Mouse (Mus musculus) WW6 (cell line): Measurements from ENCODE around the gene a.

Experiments used
- DNase-seq: peaks from one replicate; pipeline ENCODE4 v3.0.0-alpha.2; 2013; ENCODE audit warnings: low read depth, low spot score

Gene a

DNA sequence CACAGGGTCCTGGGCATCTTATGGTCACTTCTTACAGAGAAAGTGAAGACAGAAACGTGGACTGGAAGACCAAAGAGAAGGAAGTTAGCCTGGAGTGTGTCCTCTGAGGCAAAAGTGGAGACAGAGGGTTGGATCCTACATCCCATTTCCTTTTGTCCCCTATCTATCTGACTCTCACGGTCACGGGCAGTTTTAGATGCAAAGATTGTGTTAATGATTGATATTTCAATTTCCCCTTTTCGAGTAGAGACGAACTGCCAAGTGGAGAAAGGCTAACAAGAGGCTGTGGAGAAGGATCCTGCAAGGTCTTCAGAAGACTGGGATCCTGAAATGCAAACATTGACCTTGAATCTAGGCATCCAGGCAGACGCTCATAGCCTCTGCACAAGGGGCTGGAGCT, 297.1 kb downstream of the a start:
- no peak for DNase-seq

DNA sequence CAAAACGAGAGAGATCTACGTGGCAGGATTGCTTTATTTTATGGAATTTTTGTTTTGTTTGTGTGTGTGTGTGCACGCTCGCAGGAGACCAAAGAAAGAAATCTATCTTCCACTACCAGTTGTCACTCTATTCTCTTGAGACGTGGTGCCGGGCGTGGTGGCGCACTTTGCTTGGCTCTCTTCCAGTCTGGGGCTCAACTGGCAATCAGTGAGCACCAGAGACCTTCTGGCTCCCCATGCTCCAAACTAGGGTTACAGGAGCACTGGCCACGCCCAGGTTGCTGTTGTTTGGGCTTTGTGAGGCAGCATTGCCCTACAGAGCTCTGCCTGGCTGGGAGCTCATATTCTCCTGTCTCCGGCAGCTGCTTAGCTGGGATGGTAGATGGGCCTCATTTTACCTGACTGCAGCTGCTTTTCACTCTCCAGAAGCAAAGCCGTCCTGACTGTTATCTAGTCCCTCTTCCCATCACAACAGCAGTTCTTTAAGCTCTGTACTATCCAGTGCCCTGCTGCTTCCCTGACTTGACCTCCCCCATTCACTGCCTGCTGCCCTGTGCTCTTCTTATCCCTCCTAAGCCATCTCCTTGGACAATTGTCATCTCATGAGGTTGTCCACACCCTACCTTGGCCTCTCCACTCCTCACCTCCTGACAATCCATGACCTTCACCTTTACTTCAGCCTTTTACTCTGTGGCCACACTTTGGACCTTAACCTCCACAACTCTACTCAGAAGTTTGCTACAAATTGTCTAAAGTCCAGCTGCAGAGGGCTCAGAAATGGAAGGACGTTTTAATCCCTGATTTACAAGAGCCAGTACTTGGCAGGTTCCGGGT, 299.9 kb downstream of the a start:
- DNase-seq, result no peak

DNA sequence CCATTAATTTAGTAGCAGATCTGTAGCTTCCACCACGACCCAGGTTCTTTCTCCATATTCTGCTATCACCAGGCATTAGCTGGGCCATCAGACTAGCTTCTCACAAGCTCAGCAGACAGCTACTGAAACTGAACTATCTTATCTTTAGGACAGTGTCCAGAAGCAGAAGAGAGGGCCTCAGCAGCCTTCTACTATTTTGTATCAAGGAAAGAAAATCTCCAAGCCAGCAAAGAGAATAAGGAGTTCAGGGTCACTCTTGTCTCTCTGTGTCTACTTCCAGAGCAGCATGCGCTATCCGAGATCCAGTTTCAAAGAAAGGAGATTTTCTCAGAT, 300.5 kb downstream of the a start:
- DNase-seq, result no peak

DNA sequence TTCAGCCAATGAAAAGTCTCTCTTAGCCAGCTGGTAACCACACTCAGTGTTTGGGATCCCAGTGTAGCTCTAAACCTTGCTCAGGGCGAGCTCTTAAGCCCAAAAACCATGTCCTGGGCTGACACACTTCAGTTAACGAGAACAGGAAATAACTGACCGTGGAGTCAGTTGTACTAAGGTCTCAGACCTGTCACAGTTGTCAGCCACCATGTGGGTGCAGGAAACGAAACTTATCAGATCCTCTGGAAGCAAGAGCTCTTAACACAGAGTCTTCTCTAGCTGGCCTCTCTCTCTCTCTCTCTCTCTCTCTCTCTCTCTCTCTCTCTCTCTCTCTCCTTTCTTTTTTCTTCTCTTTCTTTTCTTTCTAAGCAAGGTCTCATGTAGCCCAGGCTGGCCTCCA, 302.2 kb downstream of the a start:
- no peak for DNase-seq

DNA sequence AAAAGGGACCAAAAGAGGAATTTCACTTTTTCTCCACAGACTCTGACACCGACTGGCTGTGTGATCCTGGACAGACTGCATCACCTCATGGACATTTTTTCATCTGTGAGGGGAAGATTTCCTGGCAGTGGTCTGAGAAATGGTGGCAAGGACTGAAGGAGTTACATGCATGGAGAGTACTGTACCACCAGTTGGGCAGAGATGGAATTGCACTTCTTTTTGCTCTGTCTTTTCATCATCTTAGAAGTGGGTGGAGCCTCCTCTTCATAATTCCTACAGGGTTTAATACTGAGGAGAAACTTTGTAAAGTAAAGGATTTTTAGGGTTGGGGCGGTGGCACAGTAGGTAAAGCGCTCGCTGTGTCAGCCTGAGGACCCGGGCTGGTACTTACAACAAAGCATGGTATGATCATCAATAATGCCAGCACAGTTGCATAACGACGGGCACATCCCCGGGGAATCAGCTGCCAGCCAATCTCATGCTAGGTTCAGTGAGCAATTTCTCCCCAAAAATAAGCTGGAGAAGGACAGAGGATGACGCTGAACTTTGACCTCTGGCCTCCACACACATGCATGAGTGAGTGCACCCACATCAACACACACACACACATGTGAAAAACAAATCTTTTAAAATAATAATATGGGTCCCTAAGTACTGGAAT, 307.6 kb downstream of the a start:
- no peak for DNase-seq

DNA sequence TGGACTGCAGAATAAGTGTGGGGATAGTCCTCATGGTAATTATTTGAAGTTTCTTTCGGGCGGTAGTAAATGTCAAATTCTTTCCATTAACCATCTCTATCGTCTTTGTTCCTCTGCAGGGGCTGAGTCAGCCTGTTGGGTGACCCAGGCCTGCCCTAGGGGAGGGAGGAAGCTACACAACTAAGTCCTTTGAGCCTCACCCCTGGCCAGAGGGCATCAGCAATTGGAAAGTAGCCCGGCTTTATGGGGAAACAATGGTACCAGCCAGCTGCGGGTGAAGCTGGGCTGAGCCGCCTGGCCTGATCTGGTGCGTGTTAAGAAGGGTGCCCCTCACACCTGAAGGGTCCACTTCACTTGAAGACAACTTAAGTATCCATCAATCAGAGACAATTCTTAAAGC, 308.2 kb downstream of the a start:
- DNase-seq, result no peak

DNA sequence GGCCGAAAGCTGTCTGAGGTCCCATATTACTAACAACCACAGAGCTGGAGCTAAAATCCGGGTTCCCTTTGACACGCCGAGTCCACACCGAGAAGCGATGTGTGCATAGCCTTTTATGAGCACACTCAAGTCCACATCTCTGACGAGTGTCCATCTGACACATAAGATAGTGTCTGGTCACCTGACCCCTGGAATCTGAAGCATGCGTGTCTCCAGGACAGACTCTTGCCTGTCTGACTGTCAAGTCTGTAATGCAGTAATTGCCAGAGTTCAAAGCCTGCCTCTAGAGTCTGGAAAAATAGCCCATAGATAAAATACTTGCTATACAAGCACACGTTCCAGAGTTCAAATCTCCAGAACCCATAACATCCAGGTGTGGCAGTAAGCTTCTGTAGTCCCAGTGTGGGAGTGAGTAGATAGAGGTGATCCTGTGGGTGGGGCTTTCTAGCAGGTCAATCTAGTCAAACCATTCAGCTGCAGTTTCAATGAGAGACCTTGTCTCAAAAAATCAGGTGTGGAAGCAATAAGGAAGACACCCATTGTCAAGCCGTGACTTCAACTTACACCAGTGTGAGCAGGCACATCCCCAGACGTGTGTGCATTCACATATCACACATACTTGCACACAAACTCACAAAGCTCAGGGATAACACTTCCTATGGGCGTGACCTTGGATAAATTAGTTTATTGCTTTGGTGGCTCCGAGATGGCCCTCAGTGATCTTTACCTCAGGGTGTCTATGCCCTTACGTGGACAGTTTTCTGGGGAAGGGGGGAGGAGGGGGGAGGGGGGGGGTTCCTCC, 309.0 kb downstream of the a start:
- DNase-seq, result no peak
